Mouse (Mus musculus) brain, embryonic 14.5 days (tissue): Measurements from ENCODE around the gene Txndc9. TPM values are rescaled to one million over a fixed set of nuclear protein-coding genes. Genes with fewer than 3 reads are reported as not detected.
"Not testable (repeated sequence)": the region's sequence is repeated elsewhere in the genome, so short reads cannot be mapped to it uniquely, and the experiment has no call there.

Source experiments
- DNase-seq: peaks from one replicate; pipeline ENCODE4 v3.0.0-alpha.2; 2011; ENCODE audit warnings: low read depth
- CTCF ChIP-seq: fragments of 200-500 bp; IDR thresholded peaks from 2 replicates; pipeline ENCODE4 v1.5.1; 2012; ENCODE audit warnings: inconsistent platforms, mild to moderate bottlenecking, moderate library complexity, borderline replicate concordance; ENCODE audit not compliant: insufficient read depth, insufficient read length; ENCODE audit errors: extremely low read depth
- POLR2A ChIP-seq: fragments of 200-500 bp; IDR thresholded peaks from 2 replicates; pipeline ENCODE4 v1.6.1; 2012; ENCODE audit warnings: mild to moderate bottlenecking, inconsistent platforms, borderline replicate concordance; ENCODE audit not compliant: poor library complexity, insufficient read depth, insufficient read length, severe bottlenecking; ENCODE audit errors: extremely low read depth
- polyA plus RNA-seq: library from polyadenylated mRNA; depleted of rRNA; stranded (reverse); fragments of >200 nt; gene quantifications from 2 replicates; pipeline ENCODE4 v1.2.3, GENCODE M21; 2012

The Txndc9 gene
- polyA plus RNA-seq, 1 experiment: 51.0 TPM

DNA sequence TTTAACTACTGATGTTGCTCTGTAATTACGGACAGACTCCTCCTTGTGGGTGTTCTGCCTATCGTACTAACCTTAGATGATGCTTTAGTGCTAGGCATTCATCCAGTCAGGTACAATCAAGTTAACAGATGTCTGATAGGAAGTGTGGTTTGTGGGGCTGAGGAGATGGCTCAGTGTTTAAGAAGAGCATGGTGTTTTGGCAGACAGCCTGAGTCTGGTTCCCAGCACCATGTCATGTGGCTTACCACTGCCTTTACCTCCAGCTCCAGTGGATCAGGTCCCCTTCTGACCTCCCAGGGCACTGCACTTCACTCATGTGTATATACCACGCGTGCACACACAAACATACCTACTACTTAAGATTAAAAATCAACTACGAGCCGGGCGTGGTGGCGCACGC lies 4.3 kb upstream of the Txndc9 start:
- no peak for DNase-seq
- TF ChIP-seq CTCF (no peak), POLR2A (no peak)

DNA sequence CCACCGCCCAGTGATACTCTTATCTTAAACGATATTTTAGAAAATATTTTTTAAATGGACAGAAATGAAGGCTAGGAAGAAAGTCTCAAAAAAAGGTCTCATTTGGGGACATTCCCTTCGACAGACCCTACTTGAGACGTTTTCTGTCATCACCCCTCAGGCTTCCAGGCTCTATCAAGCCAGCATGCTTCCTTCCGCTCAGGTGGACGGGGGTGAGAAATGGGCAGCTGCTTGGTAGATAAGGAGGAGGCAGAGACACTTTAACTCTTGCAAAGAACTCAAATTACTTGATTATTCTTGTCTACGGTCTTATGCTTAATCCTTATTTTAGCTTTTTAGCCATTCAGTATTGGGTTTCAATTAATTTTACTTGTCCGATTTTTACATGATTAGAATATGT lies 3.2 kb upstream of the Txndc9 start:
- TF ChIP-seq CTCF: no peak
- no peak for TF ChIP-seq POLR2A
- no peak for DNase-seq

DNA sequence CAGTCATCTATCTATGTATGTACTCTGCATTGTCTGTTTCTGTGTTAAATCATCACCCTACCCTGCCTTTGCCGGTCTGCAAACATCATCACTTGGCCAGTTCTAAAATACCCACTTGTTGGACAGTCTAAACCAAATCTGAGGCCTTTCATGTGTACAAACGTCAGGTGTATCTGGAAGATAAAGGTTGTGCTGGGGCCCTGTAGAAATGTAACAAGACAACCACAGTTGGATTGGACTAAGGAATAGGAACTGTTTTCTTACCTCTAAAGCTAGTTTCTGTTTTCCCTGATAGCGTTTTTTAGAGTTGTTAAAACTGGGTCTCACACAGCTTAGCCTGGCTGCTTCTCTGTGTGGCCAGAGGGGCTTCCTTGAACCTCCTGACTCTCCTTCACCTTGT lies 1.9 kb upstream of the Txndc9 start:
- DNase-seq: no peak
- TF ChIP-seq CTCF: no peak
- TF ChIP-seq POLR2A: no peak

GRCm38 (mm10) chr1:37998371-37999199 lies 892 bp upstream of the Txndc9 start:
- TF ChIP-seq CTCF (no peak), POLR2A (no peak)
- peak; percentile 6 for DNase-seq

DNA sequence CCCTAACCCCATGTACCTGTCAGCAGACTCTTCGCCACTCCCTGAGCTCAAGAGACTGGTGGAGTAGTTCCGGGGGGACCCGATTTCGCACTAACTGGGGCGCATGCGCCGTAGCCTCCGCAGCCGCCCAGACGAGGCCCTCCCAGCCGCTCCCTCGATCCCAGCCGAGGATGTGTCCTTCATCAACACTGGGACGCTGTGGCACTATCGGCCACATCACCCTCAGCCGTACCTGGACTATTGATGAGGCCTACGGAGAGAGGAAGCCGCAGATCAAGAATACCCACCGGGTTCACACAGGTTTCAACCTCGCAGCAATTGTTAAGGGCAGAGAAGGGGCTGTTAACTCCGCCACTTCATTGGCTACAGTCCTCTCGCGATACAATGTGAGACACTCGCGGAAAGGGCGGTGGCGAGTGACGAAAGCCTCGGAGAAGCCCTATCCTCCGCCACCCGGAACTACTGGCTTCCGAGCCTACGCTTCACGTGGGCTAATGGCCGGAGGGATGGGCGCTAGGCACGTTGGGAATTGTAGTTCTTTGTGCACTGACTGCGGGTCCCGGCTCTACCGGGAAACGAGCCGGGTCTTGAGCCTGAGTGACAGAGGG lies 712 bp downstream of the Txndc9 start:
- TF ChIP-seq CTCF (no peak), POLR2A (peak; percentile 33; the same call in 1 of the 2 replicates)
- peak; percentile 100 for DNase-seq

DNA sequence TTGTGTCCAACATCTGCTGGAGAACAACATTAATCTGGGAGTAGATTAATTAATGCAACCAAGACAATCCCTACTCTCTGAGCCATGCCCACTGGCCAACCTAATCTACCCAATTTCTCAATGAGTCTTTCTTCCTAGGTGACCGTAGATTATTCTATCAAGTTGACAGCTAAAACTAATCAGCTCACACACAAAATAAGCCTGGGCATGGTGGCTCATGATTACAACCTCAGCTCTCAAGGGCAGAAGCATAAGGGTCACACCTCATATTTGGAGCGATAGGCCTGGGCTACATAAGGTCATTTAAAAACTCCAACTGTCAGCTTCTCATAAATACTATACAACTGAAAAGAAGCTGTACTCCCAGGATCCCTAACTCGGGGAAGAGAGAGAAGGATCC lies 1.5 kb downstream of the Txndc9 start:
- no peak for TF ChIP-seq POLR2A
- TF ChIP-seq CTCF: no peak
- DNase-seq: no peak

DNA sequence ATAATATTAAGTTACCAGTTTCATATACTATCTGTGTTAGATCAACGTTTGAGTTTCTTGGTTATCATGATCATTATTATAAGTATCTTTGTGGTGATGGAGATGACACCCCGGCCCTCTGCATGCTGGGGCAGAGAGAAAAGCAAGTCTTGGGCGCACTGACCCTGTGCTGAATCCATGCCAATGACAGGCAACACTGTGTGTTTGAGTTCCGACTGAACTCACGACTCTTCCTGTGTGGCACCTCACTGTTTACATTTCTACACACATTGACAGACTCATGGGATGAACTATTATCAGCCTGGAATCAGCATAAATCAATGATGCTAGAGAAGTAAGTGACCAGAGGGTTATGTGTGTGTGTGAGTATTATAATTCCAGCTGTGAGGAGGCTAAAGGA lies 9.8 kb downstream of the Txndc9 start:
- TF ChIP-seq POLR2A (no peak), CTCF (no peak)
- DNase-seq: no peak

DNA sequence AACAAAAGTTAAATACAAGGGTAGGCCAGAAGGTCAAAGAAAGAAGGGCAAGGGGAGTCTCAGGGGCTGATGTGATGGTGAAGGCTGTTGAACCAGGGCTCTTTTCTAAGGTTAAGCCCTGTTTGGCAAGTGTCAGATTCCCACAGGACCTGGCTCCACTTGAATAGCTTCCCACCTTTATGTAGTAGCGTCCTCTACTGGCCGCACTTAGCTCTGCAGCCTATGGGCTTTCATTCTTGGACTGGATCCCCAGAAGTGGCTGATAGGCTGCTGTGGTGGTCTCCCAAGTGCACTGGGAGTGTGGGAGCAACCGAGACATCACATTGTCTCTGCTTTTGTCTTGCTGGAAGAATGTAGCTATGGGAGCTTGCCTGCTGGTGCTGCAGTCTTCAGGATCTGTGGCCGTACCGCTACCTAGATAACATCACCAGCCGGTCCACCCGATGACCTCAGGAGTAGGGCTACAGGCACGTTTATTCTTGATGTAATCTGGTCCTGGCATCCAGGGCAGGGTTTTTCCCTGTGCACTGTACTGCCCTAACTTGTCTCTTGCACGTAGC lies 11.8 kb downstream of the Txndc9 start:
- peak; percentile 53; the same call in 1 of the 2 replicates for TF ChIP-seq CTCF
- TF ChIP-seq POLR2A: no peak
- peak; percentile 33 for DNase-seq

DNA sequence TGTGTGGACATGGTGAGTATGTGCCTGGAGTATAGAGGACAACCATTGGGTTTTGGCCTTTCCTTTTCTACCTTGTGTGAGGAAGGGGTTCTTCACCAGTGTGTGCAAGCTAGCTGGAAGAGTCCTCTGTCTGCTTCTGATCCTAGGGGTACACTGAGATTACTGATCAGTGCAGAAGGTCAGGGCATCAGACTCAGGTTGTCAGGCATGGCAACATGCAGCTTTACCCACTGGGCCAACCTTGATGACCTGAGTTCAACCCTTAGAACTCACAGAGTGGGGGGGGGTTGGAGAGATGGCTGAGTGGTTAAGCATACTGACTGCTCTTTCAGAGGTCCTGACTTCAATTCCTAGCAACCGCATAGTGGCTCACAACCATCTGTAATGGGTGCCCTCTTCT lies 13.4 kb downstream of the Txndc9 start:
- TF ChIP-seq CTCF: no peak
- no peak for TF ChIP-seq POLR2A
- no peak for DNase-seq

GRCm38 (mm10) chr1:37977303-37977702 lies 20.4 kb downstream of the Txndc9 start:
- TF ChIP-seq POLR2A (no peak), CTCF (no peak)
- DNase-seq: no peak

- not testable (repeated sequence) for DNase-seq
Observed at GRCm38 (mm10) chr1:37976666-37977065, 21.0 kb downstream of the Txndc9 start.

GRCm38 (mm10) chr1:37971520-37971919 lies 26.2 kb downstream of the Txndc9 start:
- no peak for TF ChIP-seq POLR2A
- TF ChIP-seq CTCF: no peak
- DNase-seq: peak; percentile 8
